Mouse (Mus musculus) retina, embryonic 14.5 days (tissue): ENCODE data around the gene Aoah.

Experiments
- DNase-seq: peaks from one replicate; pipeline ENCODE4 v3.0.0-alpha.2; 2015; ENCODE audit warnings: low spot score

Aoah gene

DNA sequence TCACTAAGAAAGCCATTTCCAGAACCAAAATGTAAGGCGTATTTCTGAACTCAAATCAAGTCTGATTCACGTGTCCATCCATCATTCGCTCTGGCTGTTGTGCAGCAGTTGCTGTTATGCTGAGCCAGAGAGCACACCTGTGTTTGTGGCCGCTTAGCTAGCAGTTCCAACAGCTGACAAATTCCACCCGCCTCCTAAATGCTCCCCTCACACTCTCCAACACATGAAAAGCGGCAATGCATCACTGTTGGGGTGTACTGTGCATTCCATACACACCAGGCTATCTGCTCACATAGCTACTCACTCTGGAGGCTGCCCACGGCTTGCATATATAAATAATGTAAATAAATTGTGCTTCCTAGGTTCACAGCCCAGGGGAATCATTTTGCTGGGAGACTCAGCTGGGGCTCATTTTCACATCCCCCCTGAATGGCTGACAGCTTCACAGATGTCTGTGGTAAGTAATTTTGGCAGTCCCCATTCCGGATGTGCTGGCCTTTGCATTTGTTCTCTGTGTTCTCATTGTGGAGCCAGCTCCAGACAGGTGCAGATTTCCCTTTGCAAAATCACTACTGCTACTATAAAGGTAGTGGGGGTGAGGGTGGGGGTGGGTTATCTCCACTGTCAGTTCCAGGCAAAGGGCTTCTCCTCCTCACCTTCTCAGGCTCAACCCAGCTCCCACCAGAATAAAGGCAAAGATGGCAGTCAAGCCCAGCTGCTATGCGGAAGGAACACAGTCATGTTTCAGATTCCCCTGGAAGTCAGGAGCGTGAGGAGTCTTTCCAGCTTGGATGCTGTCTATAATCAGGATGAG is 123.0 kb downstream of the Aoah start:
- peak; percentile 24 for DNase-seq

DNA sequence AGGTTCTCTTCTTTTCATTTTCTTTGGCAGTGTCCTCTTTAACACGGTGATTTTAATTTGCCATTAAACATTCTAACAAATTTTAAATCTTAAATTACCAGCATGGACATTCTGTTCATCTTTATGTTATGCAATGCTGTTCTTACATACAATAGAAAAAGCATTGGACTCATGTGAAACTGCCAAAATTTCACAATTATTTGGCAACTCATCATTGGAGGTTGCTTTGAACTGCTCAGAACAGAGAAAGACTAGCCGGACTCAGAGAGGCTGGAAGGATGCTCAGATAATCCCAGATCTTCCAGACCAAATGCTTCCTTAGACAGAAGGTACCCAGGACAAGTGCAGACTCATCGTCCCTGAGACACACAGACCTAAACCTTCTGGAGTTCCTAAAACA is 126.5 kb downstream of the Aoah start:
- DNase-seq = no peak

DNA sequence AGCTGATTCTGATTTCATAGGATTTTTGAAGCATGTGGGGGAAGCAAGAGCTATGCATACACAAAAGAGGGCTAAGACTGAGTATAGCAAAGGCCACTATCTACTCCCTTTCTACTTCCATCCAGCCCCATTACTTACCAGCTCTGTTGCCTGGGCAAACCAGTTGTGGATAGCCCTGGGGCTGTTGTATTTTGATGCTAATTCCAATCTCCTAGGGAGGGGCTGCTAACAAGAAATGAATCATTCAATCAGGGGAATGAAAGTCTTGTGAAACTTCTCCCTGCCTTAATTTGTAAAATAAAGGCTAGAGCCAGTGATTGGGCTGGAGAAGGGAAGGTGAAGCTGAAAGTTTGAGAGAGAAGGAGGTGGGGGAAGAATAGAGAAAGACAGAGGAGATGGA is 142.1 kb downstream of the Aoah start:
- DNase-seq = no peak

GRCm38 (mm10) chr13:20937452-20937851 is 143.5 kb downstream of the Aoah start:
- peak; percentile 82 for DNase-seq

DNA sequence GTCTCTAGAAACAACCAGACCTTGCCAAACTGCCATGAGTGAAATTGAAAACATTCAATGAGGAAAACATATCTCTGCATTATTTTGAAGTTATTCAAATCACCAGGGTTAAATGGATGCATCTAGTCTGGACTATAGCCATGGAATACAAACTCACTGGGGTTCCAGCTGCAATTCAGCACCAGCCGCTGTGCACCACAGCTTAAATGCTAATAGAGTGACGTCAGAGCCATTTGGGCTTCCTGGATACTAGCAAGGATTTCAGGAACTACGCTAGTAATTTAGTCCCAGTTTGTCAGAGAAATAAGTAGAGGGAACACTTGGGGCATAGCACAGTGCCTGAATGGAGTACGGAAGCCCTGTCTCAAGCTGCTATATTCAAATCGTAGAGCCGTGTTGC is 145.2 kb downstream of the Aoah start:
- no peak for DNase-seq

GRCm38 (mm10) chr13:20940389-20940788 is 146.5 kb downstream of the Aoah start:
- DNase-seq = peak; percentile 72

DNA sequence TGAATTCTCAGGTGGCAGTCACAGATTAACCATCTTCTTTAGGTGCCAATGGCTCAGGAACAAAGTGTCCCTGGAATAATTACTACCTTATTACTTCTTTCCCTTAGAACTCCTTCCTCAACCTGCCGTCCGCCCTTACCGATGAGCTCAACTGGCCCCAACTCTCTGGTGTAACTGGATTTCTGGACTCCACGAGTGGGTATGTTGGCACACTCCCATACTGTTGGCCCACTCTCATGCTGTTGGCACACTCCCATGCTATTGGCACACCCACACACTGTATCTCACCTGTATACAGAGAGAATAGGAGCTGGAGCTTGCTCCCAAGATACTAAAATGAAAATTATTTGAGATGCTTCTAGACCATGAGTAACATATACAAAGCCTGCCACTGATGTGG is 147.8 kb downstream of the Aoah start:
- no peak for DNase-seq

GRCm38 (mm10) chr13:20963086-20963485 is 169.2 kb downstream of the Aoah start:
- no peak for DNase-seq

DNA sequence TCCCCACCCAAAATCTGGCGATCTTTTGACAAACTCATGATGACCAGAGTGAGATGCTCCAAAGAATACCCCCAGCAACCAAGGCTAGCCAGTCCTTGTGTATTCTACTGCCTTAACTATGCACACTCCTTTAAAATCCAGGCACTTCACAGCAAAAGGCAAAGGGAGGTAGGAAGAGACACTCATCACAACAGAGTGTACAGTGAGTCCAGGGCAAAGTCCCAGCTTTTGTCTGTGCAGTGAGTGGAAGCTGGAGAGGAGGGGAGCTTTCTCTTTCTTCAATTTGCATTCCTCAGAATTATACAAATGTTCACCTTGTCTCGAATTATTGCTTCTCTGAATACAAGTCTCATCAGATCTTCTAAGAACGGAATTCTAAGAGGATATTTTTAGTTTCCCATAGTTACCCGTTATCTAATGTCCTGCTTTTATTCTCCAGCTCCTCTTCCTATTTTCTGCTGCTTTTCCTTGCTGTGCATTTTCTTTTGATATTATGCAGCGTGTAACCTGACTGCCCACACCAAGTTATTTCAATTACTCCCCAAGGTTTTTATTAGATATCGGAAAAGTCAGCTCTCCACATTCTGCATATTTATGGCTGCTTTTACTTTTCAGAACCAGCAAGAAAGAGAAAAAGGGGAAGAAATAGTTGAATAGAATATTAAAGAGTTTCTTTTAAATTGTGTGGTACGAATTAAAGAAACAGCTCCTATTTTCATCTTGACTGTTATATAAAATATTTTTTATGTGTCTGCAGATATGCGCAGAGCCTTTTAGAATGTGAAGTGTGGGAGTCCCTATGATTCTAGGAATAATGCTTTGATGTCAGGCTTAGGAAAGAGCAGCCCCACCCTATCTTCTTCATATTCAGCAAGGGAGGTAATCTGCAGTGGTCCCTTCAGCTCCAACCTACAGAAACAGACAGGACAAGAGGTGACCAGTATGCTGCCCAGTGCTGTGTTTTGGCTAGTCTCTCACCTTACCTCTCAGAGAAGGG is 187.6 kb downstream of the Aoah start:
- no peak for DNase-seq

GRCm38 (mm10) chr13:20985510-20985909 is 191.6 kb downstream of the Aoah start:
- no peak for DNase-seq

- no peak for DNase-seq
Observed at GRCm38 (mm10) chr13:20985961-20986360, 192.0 kb downstream of the Aoah start.

DNA sequence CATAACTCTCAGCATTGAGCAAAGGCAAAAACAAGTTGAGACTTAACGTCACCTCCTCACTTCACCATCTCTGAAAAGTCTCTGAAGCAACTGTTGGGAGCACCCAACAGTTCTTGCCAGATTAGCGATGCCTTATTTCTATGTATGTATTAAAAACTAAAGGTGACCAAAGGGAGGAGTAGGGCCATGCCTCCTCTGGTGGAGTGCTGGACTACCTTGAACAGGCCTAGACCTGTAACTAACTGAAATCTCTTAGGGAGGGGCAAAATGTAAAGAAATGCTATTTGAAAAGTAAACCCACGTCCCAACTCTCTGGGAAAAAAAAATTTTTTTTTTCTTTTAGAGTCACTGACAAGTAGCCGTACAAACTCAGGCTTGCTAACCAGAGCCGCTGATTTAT is 211.3 kb downstream of the Aoah start:
- DNase-seq = no peak

DNA sequence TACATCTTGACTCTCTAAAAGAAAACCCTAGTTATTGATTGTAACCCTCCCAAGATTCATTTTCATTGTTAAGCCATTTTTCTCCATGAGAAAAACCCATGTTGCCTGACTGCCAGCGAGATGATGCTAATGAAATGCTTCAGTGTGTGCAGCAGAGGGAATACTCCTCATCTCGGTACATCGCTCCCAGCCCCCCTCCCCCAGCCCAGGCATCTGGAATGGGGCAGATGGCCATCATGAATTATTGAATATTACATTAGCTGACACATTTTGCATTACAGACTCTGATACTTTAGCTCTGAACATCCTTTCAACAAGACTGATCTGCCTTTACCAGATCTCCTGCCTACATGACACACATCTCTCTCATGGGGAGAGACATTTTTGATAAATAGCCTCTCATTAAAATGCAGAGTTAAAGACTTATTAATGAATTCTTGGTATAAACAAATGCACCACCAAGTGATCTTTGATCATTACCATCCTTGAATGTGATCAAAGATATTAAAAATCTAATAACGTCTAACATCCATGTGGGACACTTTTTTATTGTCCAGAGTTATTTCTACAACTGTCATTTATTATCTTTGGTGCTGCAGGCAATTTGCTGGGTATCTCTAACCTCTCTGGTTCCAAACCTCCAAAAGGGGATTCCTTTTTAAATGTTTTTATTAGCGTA is 211.9 kb downstream of the Aoah start:
- DNase-seq = peak; percentile 68

DNA sequence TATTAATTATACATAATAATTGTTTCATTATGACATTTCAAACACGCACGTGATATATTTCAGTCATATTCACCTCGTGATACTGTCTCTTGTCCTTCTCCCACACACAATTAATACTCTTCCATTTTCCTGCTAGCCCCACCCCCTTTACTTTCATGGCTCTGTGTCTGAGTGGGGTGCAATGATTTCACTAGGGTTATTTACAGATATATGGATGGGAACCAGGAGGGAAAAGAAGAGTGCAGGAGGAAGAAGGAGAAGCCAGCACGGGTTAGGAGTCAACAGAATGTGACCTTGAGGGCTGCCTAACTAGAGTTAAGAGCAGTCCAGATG is 212.4 kb downstream of the Aoah start:
- no peak for DNase-seq

GRCm38 (mm10) chr13:21013659-21014058 is 219.7 kb downstream of the Aoah start:
- no peak for DNase-seq

DNA sequence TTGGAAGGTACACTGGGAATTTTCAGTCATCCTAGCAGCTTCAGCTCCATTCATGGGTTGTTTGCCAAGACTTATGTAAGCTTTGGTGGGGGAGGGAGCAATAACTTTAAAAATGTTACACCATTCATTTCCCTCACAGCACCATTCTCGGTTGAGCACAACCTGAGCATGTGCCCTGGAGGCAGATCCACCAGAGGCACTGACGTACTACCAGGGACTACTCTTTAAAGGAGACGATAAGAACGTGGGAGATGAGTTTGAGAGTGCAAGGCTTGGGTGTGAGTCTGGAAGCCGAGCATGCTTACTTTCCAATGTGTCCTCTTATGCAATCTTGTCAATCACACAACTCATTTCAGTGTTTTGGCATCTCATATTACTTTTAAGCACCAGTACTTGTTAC is 230.9 kb downstream of the Aoah start:
- DNase-seq = no peak

DNA sequence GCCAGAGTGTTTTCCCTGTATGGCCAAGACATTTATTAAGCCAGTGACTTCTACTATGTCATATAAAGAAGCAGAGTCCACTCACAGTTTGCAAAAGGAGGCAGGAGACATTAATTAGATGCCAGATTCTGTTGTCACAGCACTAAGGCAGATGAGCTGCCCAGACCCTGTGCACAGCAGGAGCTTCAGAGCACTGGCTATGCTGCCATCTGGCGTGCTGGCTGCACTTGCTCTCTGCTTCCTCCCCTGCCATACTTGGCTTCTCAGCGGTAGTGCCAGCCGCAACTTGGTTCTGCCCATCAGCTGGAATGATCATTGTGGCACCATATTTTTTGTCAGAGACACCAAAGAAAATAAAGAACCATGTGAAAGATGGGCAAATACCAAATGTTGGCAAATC is 239.3 kb downstream of the Aoah start:
- DNase-seq = peak; percentile 60

- DNase-seq = peak; percentile 50
Observed at GRCm38 (mm10) chr13:21035011-21035410, 241.1 kb downstream of the Aoah start.

DNA sequence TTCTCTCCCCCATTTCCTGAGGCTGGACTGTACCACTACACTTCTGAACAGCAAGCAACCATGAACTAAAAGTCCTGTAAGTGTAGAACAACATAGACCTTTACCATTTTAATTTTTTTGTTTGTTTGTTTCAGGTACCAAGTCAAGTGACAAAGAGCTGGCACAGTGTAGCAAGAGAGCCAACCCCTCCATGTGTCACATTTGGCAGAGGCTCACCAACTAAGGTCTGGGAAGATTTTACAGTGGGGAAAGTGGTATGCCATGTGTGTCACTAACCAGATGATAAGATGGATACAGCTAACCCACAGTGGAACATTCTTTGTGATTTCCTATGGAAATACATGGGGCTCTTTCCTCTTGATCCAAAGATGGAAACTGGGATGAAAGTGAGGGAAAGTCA is 242.1 kb downstream of the Aoah start:
- no peak for DNase-seq

GRCm38 (mm10) chr13:21040589-21041199 is 246.8 kb downstream of the Aoah start:
- DNase-seq = no peak

DNA sequence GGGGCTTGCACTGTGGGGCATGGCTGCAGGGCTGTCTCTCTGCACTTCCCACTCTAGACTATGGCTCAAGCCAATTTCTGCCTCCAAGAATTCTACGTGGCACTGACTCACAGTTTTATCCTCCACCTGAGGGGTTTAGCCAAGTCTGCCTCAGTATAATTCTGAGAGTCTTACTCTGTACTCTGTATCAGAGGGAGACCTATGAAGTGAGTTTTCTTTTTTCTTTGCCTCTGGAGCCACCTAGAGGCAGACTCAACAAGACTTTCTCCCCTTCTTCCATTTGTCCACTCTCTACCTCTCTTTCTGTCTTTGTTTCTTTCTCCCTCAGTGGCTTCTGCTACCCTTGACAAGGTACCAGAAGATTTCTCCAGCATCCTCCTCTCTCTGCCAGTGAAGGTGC is 256.2 kb downstream of the Aoah start:
- DNase-seq = peak; percentile 58

GRCm38 (mm10) chr13:21066021-21066420 is 272.1 kb downstream of the Aoah start:
- no peak for DNase-seq
